Mouse (Mus musculus) layer of hippocampus, adult 11-12 months (tissue): ENCODE measurements at regions not wholly inside any gene's neighbourhood (a gene's known extent, or its start where the extent isn't known, plus 50 kb on each side); places are given as distances from the start of the nearest gene placed in this dataset.
A peak's percentile ranks its signal among the peaks of the same experiment; 100 is the strongest.
"Not testable (repeated sequence)": the region's sequence is repeated elsewhere in the genome, so short reads cannot be mapped to it uniquely, and the experiment has no call there.

ENCODE experiments used
- DNase-seq: peaks from one replicate; pipeline ENCODE4 v3.0.0; 2022; ENCODE audit warnings: low spot score

- DNase-seq = no peak
These were observed 119.9 kb downstream of the Plod2 start for GRCm38 (mm10) chr9:92661938-92662337.

GRCm38 (mm10) chr9:92667361-92667881, 125.4 kb downstream of the Plod2 start:
- DNase-seq = peak; percentile 22

- no peak for DNase-seq
These were observed 129.9 kb downstream of the Plod2 start for GRCm38 (mm10) chr9:92671966-92672365.

GRCm38 (mm10) chr9:92694361-92695016, 152.5 kb downstream of the Plod2 start:
- peak; percentile 8 for DNase-seq

GRCm38 (mm10) chr9:92697971-92698370, 155.9 kb downstream of the Plod2 start:
- no peak for DNase-seq

- DNase-seq = no peak
These were observed 162.7 kb downstream of the Plod2 start for GRCm38 (mm10) chr9:92704752-92705151.

GRCm38 (mm10) chr9:92707011-92707410, 165.0 kb downstream of the Plod2 start:
- DNase-seq = no peak

GRCm38 (mm10) chr9:92717176-92717575, 175.2 kb downstream of the Plod2 start:
- DNase-seq = no peak

- DNase-seq = no peak
These were observed 176.3 kb downstream of the Plod2 start for GRCm38 (mm10) chr9:92718337-92718736.

GRCm38 (mm10) chr9:92719251-92719650, 177.2 kb downstream of the Plod2 start:
- DNase-seq = no peak

- no peak for DNase-seq
These were observed 186.8 kb downstream of the Plod2 start for GRCm38 (mm10) chr9:92728864-92729263.

- DNase-seq = peak; percentile 77
These were observed 189.4 kb downstream of the Plod2 start for GRCm38 (mm10) chr9:92731396-92731795.

- DNase-seq = peak; percentile 49
These were observed 225.5 kb downstream of the Plod2 start for GRCm38 (mm10) chr9:92767532-92767931.

GRCm38 (mm10) chr9:92768432-92768831, 226.4 kb downstream of the Plod2 start:
- peak; percentile 57 for DNase-seq

- DNase-seq = no peak
These were observed 227.5 kb downstream of the Plod2 start for GRCm38 (mm10) chr9:92769528-92769927.

- DNase-seq = no peak
These were observed 229.0 kb downstream of the Plod2 start for GRCm38 (mm10) chr9:92771002-92771401.

- DNase-seq = no peak
These were observed 229.7 kb downstream of the Plod2 start for GRCm38 (mm10) chr9:92771716-92772115.

GRCm38 (mm10) chr9:92782922-92783454, 241.0 kb downstream of the Plod2 start:
- DNase-seq = no peak

GRCm38 (mm10) chr9:92799695-92800094, 257.7 kb downstream of the Plod2 start:
- DNase-seq = no peak

GRCm38 (mm10) chr9:92809469-92809868, 267.4 kb downstream of the Plod2 start:
- DNase-seq = no peak

- no peak for DNase-seq
These were observed 278.7 kb downstream of the Plod2 start for GRCm38 (mm10) chr9:92820721-92821120.

- DNase-seq = no peak
These were observed 284.8 kb downstream of the Plod2 start for GRCm38 (mm10) chr9:92826708-92827353.

GRCm38 (mm10) chr9:92836156-92836555, 294.1 kb downstream of the Plod2 start:
- not testable (repeated sequence) for DNase-seq
